Mouse (Mus musculus): ENCODE results near the gene Plekhm3. TPM values are rescaled to one million over a fixed set of nuclear protein-coding genes. Genes with fewer than 3 reads are reported as not detected.

Plekhm3 gene
- polyA plus RNA-seq, 1 experiment = 0.89 TPM

DNA sequence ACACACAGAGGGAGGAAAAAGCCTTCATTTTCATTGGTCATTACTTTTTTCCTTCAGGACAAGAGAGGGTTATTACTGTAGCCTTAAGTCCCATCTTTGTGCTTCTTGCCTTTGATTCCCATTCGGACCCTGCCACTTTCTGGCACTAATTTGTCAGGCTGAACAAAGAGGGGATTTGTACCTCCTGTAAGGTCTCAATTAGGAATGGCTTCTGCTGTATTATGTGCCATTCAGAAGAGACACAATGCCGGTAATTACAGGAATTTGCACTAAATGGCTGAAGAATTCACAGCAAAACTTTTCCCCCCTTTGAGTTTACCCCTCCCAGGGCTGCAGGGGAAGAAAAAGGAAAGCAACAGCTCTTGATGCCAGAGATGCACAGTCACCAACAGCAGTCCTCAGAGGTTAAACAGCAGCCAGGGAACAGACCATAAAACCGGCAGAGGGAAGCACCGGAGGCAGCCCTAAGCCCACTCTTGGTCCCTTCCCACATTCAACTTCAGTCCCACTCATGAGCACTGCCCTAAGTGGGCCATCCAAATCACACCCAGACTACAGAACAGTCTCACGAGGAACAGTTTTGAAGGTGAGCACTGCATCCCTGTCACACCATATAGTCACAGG, 39.6 kb downstream of the Plekhm3 start:
- H3K27me3 ChIP-seq (replicated peaks) = no peaks in the 10 kb centered on the region
- no peaks in the 10 kb centered on the region for H3K9me3 ChIP-seq
- peaks cover 49% of the 10 kb centered on the region for H3K4me1 ChIP-seq
- TF ChIP-seq FLI1 (IDR thresholded peaks at IDR 0.05; ENCODE audit: low read length) = no peak
- peaks cover 7% of the 10 kb centered on the region for H3K36me3 ChIP-seq (replicated peaks; ENCODE audit: low read length)
- no peak overlapping the region for H3K4me3 ChIP-seq (replicated peaks)

DNA sequence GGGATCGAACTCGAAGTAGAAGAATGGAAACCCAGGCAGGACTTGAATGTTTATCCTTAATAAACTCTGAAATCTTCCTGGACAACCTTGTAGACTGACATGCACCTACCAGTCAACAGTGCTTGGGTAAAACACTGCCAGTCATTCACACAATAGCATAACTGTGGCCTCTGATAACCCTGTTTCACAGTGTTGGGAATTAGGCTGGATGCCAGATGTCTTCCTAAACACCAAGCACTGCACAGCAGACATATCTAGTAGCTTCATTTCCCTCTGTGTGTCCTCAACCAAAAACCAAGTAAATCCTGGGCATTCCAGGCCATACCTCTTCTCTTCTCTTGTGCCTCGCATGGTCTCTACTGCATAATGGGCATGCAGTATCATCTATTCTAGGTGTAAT, 42.3 kb downstream of the Plekhm3 start:
- Histone ChIP-seq H3K27me3 (replicated peaks) (no peaks in the 10 kb centered on the region), H3K36me3 (replicated peaks; ENCODE audit: low read length) (no peaks in the 10 kb centered on the region), H3K9me3 (no peaks in the 10 kb centered on the region), H3K4me3 (replicated peaks) (no peak overlapping the region), H3K4me1 (peaks cover 36% of the 10 kb centered on the region)
- TF ChIP-seq FLI1 (IDR thresholded peaks at IDR 0.05; ENCODE audit: low read length) (no peak), GATA1 (IDR thresholded peaks at IDR 0.05; ENCODE audit: borderline replicate concordance, low read length) (no peak)

DNA sequence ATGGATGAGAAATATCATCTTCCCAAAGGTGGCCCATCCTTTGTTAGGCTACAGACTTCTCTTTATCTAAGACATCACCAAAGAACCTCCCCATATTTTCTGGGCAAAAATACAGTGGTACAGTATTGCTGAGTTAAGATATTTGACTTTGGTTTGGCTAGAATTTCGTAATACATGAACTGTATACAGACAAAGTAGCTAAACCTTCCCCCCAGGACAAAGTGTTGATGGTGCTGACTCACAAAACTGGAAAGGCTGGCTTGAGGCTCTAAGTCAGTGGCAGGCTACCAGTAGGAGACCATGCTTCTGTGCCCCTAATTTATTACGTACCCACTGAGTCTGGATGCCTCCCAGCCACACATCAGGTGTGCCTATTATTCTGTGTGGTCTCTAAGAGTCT, 48.9 kb downstream of the Plekhm3 start:
- H3K4me3 ChIP-seq (replicated peaks) = no peak overlapping the region
- H3K36me3 ChIP-seq (replicated peaks; ENCODE audit: low read length) = no peaks in the 10 kb centered on the region
- no peaks in the 10 kb centered on the region for H3K27me3 ChIP-seq (replicated peaks)
- TF ChIP-seq FLI1 (IDR thresholded peaks at IDR 0.05; ENCODE audit: low read length) = no peak
- TF ChIP-seq GATA1 (IDR thresholded peaks at IDR 0.05; ENCODE audit: borderline replicate concordance, low read length) = no peak
- H3K9me3 ChIP-seq = no peaks in the 10 kb centered on the region
- peaks cover 6% of the 10 kb centered on the region for H3K4me1 ChIP-seq

DNA sequence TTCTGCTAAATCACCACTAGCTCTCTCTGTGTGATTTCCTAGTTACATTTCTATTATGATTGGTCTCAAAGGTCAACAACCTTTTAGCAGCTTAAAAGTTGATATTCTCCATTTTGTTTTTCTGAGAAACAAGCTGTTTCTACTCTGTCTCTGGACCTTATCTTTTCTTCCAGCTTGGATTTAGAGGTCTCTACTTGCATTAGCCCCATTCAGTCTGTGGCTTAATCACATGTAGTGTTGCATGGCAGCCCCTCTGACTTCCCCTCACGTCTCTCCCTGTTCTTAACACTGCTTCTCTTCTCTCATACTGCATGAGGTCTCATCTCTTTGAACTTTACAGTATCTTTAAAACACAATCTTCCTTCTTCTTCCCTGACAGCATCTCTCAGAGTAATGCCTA, 50.4 kb downstream of the Plekhm3 start:
- Histone ChIP-seq H3K4me3 (replicated peaks) (no peak overlapping the region), H3K27me3 (replicated peaks) (no peaks in the 10 kb centered on the region), H3K9me3 (no peaks in the 10 kb centered on the region), H3K36me3 (replicated peaks; ENCODE audit: low read length) (no peaks in the 10 kb centered on the region), H3K4me1 (peaks cover 5% of the 10 kb centered on the region)
- no peak for TF ChIP-seq GATA1 (IDR thresholded peaks at IDR 0.05; ENCODE audit: borderline replicate concordance, low read length)
- no peak for TF ChIP-seq FLI1 (IDR thresholded peaks at IDR 0.05; ENCODE audit: low read length)

DNA sequence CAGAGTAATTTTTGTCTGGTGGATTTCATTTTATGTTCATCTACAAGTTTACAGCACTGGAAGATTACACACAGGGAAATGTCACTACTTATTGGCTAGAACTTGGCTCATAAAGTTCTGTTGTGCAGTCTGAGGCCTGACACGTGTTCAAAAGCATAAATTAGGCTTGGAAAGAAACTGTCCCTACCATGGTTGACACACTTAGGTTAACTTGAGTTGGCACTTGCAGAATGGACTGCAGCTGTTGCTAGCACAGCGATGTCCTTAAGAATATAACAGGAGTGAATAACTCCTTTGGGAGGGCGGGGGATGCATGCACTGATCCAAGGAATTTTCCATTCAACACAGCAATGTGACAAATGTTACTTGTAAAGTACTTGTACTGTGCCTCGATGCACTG, 53.2 kb downstream of the Plekhm3 start:
- TF ChIP-seq GATA1 (IDR thresholded peaks at IDR 0.05; ENCODE audit: borderline replicate concordance, low read length) = no peak
- TF ChIP-seq FLI1 (IDR thresholded peaks at IDR 0.05; ENCODE audit: low read length) = no peak
- no peaks in the 10 kb centered on the region for H3K36me3 ChIP-seq (replicated peaks; ENCODE audit: low read length)

DNA sequence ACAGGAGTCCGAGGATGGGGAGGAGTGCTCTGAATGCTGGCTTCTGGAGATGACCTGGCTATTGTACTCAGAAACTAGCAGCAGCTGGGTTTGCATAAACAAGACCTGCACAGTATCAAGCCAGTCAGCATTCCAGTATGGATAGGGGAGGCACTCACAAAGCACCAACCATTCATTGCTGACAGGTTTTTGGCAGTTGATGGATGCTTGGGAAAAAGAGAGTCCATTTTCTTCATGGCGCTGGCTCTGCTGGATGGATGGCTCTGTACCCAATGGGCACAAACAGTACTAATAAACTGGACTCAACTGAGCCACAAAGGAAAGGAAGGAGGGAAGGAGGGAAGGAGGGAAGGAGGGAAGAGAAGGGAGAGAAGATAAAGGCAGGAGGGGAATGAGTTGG, 53.8 kb downstream of the Plekhm3 start:
- Histone ChIP-seq H3K27me3 (replicated peaks) (no peaks in the 10 kb centered on the region), H3K4me3 (replicated peaks) (no peak overlapping the region), H3K4me1 (peaks cover 5% of the 10 kb centered on the region), H3K9me3 (no peaks in the 10 kb centered on the region), H3K36me3 (replicated peaks; ENCODE audit: low read length) (no peaks in the 10 kb centered on the region)
- TF ChIP-seq GATA1 (IDR thresholded peaks at IDR 0.05; ENCODE audit: borderline replicate concordance, low read length) (no peak), FLI1 (IDR thresholded peaks at IDR 0.05; ENCODE audit: low read length) (no peak)

More for the DNA sequence above, 53.2 kb downstream of the Plekhm3 start:
- H3K9me3 ChIP-seq = no peaks in the 10 kb centered on the region
- peaks cover 5% of the 10 kb centered on the region for H3K4me1 ChIP-seq
- H3K4me3 ChIP-seq (replicated peaks) = no peak overlapping the region
- no peaks in the 10 kb centered on the region for H3K27me3 ChIP-seq (replicated peaks)

DNA sequence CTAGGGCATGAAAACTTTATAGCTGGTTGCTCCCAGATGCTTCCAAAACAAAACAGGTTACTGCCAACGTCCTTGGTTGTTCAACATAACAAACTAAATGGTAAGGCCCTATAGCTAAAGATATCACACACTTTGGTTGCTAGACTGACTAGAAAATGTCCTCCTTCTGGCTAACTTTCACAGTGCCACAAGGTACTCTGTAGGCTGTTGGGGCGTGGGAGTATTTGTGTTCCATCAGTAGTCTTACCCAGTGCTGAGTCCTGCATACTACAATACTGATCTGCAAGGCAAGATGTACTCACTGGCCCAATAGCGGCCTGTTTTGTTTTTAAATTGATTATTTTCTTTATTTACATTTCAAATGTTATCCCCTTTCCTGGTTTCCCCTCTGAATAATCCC, 56.9 kb downstream of the Plekhm3 start:
- no peaks in the 10 kb centered on the region for H3K27me3 ChIP-seq (replicated peaks)
- TF ChIP-seq GATA1 (IDR thresholded peaks at IDR 0.05; ENCODE audit: borderline replicate concordance, low read length) = no peak
- TF ChIP-seq FLI1 (IDR thresholded peaks at IDR 0.05; ENCODE audit: low read length) = no peak
- no peaks in the 10 kb centered on the region for H3K36me3 ChIP-seq (replicated peaks; ENCODE audit: low read length)
- H3K9me3 ChIP-seq = no peaks in the 10 kb centered on the region
- H3K4me3 ChIP-seq (replicated peaks) = no peak overlapping the region
- H3K4me1 ChIP-seq = no peaks in the 10 kb centered on the region

DNA sequence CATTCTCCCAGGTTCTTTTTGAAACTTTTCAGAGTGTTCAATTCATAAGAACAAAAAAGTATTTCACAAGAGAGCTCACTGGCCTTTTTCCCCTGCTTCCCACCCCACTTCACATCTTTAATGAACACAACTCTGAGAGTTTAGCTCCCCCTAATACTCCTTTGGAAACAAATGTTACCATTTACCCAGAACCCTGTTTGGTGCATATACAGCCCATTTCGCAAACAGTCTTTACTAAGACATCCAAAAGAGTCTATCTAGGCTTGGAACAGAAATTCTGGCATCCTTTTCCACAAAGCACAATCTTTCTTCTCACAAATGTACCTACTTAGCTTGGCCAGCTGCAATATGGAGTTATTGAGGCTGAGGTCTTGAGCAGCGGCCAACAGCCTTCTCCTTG, 59.1 kb downstream of the Plekhm3 start:
- H3K27me3 ChIP-seq (replicated peaks) = peaks cover 4% of the 10 kb centered on the region
- no peak for TF ChIP-seq GATA1 (IDR thresholded peaks at IDR 0.05; ENCODE audit: borderline replicate concordance, low read length)
- TF ChIP-seq FLI1 (IDR thresholded peaks at IDR 0.05; ENCODE audit: low read length) = no peak
- H3K9me3 ChIP-seq = no peaks in the 10 kb centered on the region
- H3K4me3 ChIP-seq (replicated peaks) = no peak overlapping the region
- no peaks in the 10 kb centered on the region for H3K36me3 ChIP-seq (replicated peaks; ENCODE audit: low read length)
- no peaks in the 10 kb centered on the region for H3K4me1 ChIP-seq

DNA sequence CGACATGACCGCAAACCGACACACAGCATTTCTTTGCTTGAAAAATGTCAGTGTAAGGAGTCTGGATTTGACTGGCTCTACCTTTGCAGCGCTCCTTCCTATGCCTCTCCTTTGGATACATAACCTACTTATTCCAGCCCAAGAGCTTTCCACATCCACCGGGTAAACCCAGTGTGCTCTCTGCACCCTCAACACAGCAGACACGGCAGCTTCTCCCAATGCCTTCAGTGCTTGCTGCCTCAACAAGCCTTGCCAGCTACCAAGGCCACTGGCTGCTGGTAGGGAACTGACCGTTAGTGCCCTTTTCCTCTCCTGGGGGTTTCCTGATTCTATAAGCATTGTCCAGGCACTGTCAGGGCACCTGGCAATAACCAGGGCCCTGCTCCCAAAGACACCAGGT, 62.8 kb downstream of the Plekhm3 start:
- H3K36me3 ChIP-seq (replicated peaks; ENCODE audit: low read length) = peaks cover 3% of the 10 kb centered on the region
- no peaks in the 10 kb centered on the region for H3K9me3 ChIP-seq
- TF ChIP-seq GATA1 (IDR thresholded peaks at IDR 0.05; ENCODE audit: borderline replicate concordance, low read length) = no peak
- no peak for TF ChIP-seq FLI1 (IDR thresholded peaks at IDR 0.05; ENCODE audit: low read length)
- H3K4me1 ChIP-seq = no peaks in the 10 kb centered on the region
- H3K4me3 ChIP-seq (replicated peaks) = no peak overlapping the region
- H3K27me3 ChIP-seq (replicated peaks) = peaks cover 4% of the 10 kb centered on the region

DNA sequence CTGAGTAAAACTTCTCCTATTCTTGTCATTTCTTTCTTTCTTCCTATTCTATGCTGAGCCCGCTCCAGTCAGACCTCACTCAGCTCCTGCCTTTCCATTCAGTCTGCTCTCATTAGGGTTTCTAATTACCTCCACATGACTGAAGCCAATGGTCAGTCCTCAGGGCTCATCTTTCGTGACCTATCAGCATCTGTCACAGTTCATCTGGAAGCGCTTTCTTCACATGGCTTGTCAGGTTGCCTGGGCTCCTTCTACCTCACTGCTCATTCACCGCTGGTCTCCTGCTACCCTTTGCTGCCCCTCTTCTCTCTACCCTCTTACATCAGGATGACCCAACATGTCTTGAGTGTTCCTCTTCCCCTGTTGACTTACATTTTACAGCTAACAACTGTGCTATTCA, 65.3 kb downstream of the Plekhm3 start:
- TF ChIP-seq FLI1 (IDR thresholded peaks at IDR 0.05; ENCODE audit: low read length) (no peak), GATA1 (IDR thresholded peaks at IDR 0.05; ENCODE audit: borderline replicate concordance, low read length) (no peak)
- H3K4me1 ChIP-seq = no peaks in the 10 kb centered on the region
- peaks cover 4% of the 10 kb centered on the region for H3K27me3 ChIP-seq (replicated peaks)
- H3K36me3 ChIP-seq (replicated peaks; ENCODE audit: low read length) = peaks cover 3% of the 10 kb centered on the region
- H3K4me3 ChIP-seq (replicated peaks) = no peak overlapping the region
- no peaks in the 10 kb centered on the region for H3K9me3 ChIP-seq
